Mouse (Mus musculus) heart, postnatal 0 days (tissue): ENCODE measurements at regions not wholly inside any gene's neighbourhood (a gene's known extent, or its start where the extent isn't known, plus 50 kb on each side); places are given as distances from the start of the nearest gene placed in this dataset.

Source experiments
- ATAC-seq: fragments of 200-750 bp; cut with Nextera tagmentation; 2 replicates; pipeline ENCODE4 v1.8.0; 2017; ENCODE audit warnings: low read depth, moderate number of reproducible peaks, moderate library complexity; ENCODE audit not compliant: insufficient read depth
- DNase-seq: peaks from one replicate; pipeline ENCODE4 v3.0.0-alpha.2; 2016; ENCODE audit warnings: low spot score
- H3K27ac ChIP-seq: fragments of 300-500 bp; sonication (generic); 2 replicates; pipeline ENCODE4 v1.5.1; 2014; ENCODE audit warnings: low read depth, mild to moderate bottlenecking
- H3K27me3 ChIP-seq: fragments of 300-500 bp; sonication (generic); 2 replicates; pipeline ENCODE4 v1.6.1; 2014; ENCODE audit warnings: low read length, mixed read lengths; ENCODE audit not compliant: control insufficient read depth, insufficient read depth
- H3K36me3 ChIP-seq: fragments of 300-500 bp; sonication (generic); replicated peaks from 2 replicates; pipeline ENCODE4 v1.6.1; 2014; ENCODE audit warnings: low read length, mixed read lengths; ENCODE audit not compliant: control insufficient read depth, insufficient read depth
- H3K4me1 ChIP-seq: fragments of 300-500 bp; sonication (generic); 2 replicates; pipeline ENCODE4 v1.6.1; 2014; ENCODE audit warnings: antibody characterized with exemption; ENCODE audit not compliant: control insufficient read depth, insufficient read depth
- H3K4me2 ChIP-seq: fragments of 300-500 bp; sonication (generic); 2 replicates; pipeline ENCODE4 v1.6.1; 2014; ENCODE audit warnings: low read depth, mild to moderate bottlenecking, low read length, moderate library complexity
- H3K4me3 ChIP-seq: fragments of 300-500 bp; sonication (generic); 2 replicates; pipeline ENCODE4 v1.5.1; 2014; ENCODE audit warnings: low read depth, low read length
- H3K9ac ChIP-seq: fragments of 300-500 bp; sonication (generic); replicated peaks from 2 replicates; pipeline ENCODE4 v1.6.1; 2014; ENCODE audit warnings: low read depth, low read length, mixed read lengths
- H3K9me3 ChIP-seq: fragments of 300-500 bp; sonication (generic); replicated peaks from 2 replicates; pipeline ENCODE4 v1.6.1; 2016; ENCODE audit warnings: low read length; ENCODE audit not compliant: control insufficient read depth
- CTCF ChIP-seq: IDR thresholded peaks from 2 replicates; pipeline ENCODE4 v1.5.1; 2016; ENCODE audit warnings: antibody characterized with exemption, control low read depth, low read depth
- EP300 ChIP-seq: IDR thresholded peaks from 2 replicates; pipeline ENCODE4 v1.6.1; 2016; ENCODE audit warnings: antibody characterized with exemption, low read depth
- WGBS: fragments of 180-500 bp; shearing (Covaris S2); extraction: QIAGEN DNeasy Blood & Tissue Kit; methylation state at CpG from one replicate; pipeline ENCODE4 v1.1.7; 2014; 5-methylcytosine and 5-hydroxymethylcytosine counted together

DNA sequence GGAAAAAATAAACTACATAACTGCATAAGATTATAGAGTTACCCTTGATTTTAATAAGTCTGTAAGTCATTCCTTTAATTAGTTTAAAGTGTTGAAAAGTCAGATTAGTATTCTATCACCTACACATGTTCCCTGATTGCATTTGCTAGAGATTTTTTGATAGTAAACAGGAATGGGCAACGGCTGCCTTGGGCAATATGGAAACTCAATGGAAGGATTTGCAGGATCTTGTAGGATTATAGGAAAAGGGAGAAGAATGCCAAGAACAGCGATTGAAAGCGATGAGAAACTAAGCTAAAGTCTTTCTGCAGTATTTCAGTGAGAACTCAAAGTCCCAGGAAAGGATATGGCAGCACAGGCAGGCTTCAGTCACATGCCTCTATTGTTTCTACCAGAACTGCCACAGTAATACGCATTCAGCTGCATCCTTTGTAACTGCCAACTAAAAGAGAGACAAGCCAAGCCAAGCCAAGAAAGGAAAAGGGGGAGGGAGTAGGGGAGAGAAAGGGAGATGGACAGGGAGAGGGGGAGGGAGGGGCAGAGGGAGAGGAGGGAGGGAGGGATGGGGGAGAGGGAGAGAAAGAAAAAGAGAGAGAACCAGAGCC lies 340.3 kb downstream of the Kif16b start:
- H3K9ac ChIP-seq, result no peak overlapping the region
- ATAC-seq (no peak; the same call in 1 of the 2 replicates), DNase-seq (peak; percentile 12)

GRCm38 (mm10) chr2:142560400-142560799 lies 340.9 kb downstream of the Kif16b start:
- Histone ChIP-seq H3K4me1 (no peaks in the 10 kb centered on the region), H3K27ac (no peak overlapping the region), H3K27me3 (no peaks in the 10 kb centered on the region), H3K9ac (no peak overlapping the region), H3K36me3 (no peaks in the 10 kb centered on the region), H3K4me3 (no peak overlapping the region), H3K9me3 (no peaks in the 10 kb centered on the region), H3K4me2 (no peak overlapping the region)
- ATAC-seq (no peak), DNase-seq (no peak)
- no peak for TF ChIP-seq EP300
- TF ChIP-seq CTCF, result no peak
- WGBS, result 84% methylated on average over 3 of the region's 3 CpGs

More for the DNA sequence above, 340.3 kb downstream of the Kif16b start:
- WGBS, result 58% methylated on average over 4 of the region's 4 CpGs
- no peak overlapping the region for H3K4me3 ChIP-seq
- H3K4me2 ChIP-seq, result no peak overlapping the region
- TF ChIP-seq CTCF, result no peak
- TF ChIP-seq EP300, result no peak
- H3K4me1 ChIP-seq, result no peaks in the 10 kb centered on the region
- no peaks in the 10 kb centered on the region for H3K27me3 ChIP-seq
- no peak overlapping the region for H3K27ac ChIP-seq
- no peaks in the 10 kb centered on the region for H3K9me3 ChIP-seq
- no peaks in the 10 kb centered on the region for H3K36me3 ChIP-seq

GRCm38 (mm10) chr2:142559946-142560345 lies 341.4 kb downstream of the Kif16b start:
- Histone ChIP-seq H3K9me3 (no peaks in the 10 kb centered on the region), H3K4me3 (no peak overlapping the region), H3K36me3 (no peaks in the 10 kb centered on the region), H3K27ac (no peak overlapping the region), H3K4me1 (no peaks in the 10 kb centered on the region), H3K4me2 (no peak overlapping the region), H3K9ac (no peak overlapping the region), H3K27me3 (no peaks in the 10 kb centered on the region)
- no peak for DNase-seq
- TF ChIP-seq EP300 (no peak), CTCF (no peak)
- no peak for ATAC-seq

DNA sequence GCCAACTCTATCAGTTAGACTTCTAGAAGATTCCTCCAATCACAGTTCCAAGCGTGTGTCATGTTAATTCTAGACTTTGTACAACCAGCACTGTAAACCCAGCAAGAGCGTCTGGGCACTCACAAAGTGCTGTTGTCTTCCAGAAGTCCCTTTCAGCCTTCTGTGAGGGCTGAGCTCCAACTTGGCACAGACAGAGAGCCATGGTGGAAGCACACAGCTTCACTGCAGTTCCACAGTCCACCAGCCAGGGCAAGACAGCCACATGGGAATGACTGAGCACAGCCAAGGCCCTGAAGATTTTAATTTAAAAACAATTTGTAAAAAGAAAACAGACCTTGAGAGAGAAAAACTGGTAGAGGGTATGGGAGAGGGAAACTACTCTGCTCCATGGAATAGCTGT lies 346.5 kb downstream of the Kif16b start:
- H3K27me3 ChIP-seq, result no peaks in the 10 kb centered on the region
- no peak for DNase-seq
- WGBS, result 67% methylated on average over 2 of the region's 2 CpGs
- no peak overlapping the region for H3K27ac ChIP-seq
- H3K36me3 ChIP-seq, result no peaks in the 10 kb centered on the region
- no peak overlapping the region for H3K4me2 ChIP-seq
- no peak for TF ChIP-seq CTCF
- TF ChIP-seq EP300, result no peak
- ATAC-seq, result no peak
- no peaks in the 10 kb centered on the region for H3K4me1 ChIP-seq
- no peak overlapping the region for H3K9ac ChIP-seq
- H3K9me3 ChIP-seq, result no peaks in the 10 kb centered on the region
- H3K4me3 ChIP-seq, result no peak overlapping the region

DNA sequence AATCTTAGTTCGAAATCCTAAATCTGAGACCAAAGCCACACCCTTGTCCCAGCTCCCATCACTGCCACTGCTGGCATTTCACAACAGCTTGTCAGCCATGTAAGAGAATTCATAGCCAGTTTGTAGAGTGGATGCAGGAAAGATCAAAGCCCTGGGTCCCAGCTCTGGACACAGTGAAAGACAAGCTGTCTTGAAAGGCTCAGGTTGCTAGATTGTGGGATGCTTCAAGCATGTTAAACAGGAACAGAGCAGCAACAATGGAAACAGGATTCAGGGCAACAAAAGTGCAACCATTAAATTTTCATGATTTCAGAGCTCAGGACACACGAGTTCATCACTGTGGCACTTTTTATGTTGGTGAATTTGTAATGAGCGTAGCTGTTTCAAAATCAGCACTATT lies 349.6 kb downstream of the Kif16b start:
- Histone ChIP-seq H3K36me3 (no peaks in the 10 kb centered on the region), H3K27me3 (no peaks in the 10 kb centered on the region), H3K27ac (no peak overlapping the region), H3K4me1 (no peaks in the 10 kb centered on the region), H3K4me2 (no peak overlapping the region), H3K4me3 (no peak overlapping the region), H3K9me3 (no peaks in the 10 kb centered on the region), H3K9ac (no peak overlapping the region)
- no peak for TF ChIP-seq CTCF
- TF ChIP-seq EP300, result no peak
- WGBS, result 76% methylated on average over 3 of the region's 3 CpGs
- ATAC-seq (no peak), DNase-seq (no peak)

GRCm38 (mm10) chr2:142548766-142549165 lies 352.6 kb downstream of the Kif16b start:
- 71% methylated on average over 4 of the region's 4 CpGs for WGBS
- TF ChIP-seq CTCF (no peak), EP300 (no peak)

More at GRCm38 (mm10) chr2:142548766-142549165, 352.6 kb downstream of the Kif16b start:
- ATAC-seq (no peak), DNase-seq (no peak)
- H3K4me2 ChIP-seq, result no peak overlapping the region
- no peak overlapping the region for H3K9ac ChIP-seq
- H3K27ac ChIP-seq, result no peak overlapping the region
- no peaks in the 10 kb centered on the region for H3K4me1 ChIP-seq
- H3K27me3 ChIP-seq, result no peaks in the 10 kb centered on the region
- no peaks in the 10 kb centered on the region for H3K36me3 ChIP-seq
- no peak overlapping the region for H3K4me3 ChIP-seq
- H3K9me3 ChIP-seq, result no peaks in the 10 kb centered on the region
